Comparison of ENCODE assay signal across 13 mouse cellular contexts in the genomic region with DNA sequence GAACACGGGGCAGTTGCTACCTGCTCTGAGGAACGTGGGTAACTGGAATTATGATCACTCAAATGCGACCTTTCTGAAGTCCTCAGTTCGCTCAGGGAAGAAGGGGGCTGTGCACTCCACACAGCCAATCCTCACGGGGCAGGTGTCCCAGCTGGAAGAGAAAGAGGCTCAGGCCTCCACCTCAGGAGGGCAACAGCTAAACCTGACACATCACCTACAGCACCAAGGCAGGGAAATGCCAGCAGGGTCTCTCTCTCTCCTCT.
DNase-seq lines count a peak whose midpoint lies in the region; ATAC-seq and TF ChIP-seq lines count a peak whose summit lies in the region.
"Had no signal": no experiment of that assay in that cellular context is flagged by ENCODE, and none has a peak within 500 bp of the region (broad histone marks: within the 10 kb centered on the region; RNA-seq: fewer than 3 reads in every experiment).

No protein-coding gene starts in this region.

- WGBS in forebrain, embryonic 12.5 days: 48% methylated on average over 5 of the region's 5 CpGs
- 51% methylated on average over 5 of the region's 5 CpGs for WGBS in forebrain, postnatal 0 days
- WGBS in kidney, embryonic 14.5 days: 52% methylated on average over 5 of the region's 5 CpGs
- WGBS in embryonic facial prominence, embryonic 12.5 days: 41% methylated on average over 5 of the region's 5 CpGs

- no peak for DNase-seq in forebrain, postnatal 0 days
- DNase-seq in kidney, adult 9 months: no peak
- no peak for DNase-seq in adrenal gland, postnatal 10 days
- no peak for DNase-seq in gastrocnemius, postnatal 14 days
- DNase-seq: adrenal gland, adult 8-10 months; kidney, adult 11 months; layer of hippocampus, postnatal 36 days; lung, adult 2 months; retina, postnatal 1 day had no signal

- H3K9me3 ChIP-seq in forebrain, embryonic 12.5 days: no peaks in the 10 kb centered on the region
- H3K9me3 ChIP-seq in forebrain, postnatal 0 days (ENCODE audit: low read length): no peaks in the 10 kb centered on the region
- H3K9me3 ChIP-seq in kidney, embryonic 14.5 days (ENCODE audit: control insufficient read depth, low read length): no peaks in the 10 kb centered on the region
- H3K9me3 ChIP-seq in embryonic facial prominence, embryonic 12.5 days: no peaks in the 10 kb centered on the region

- peak overlapping the region; percentile 92; the same call in 1 of the 2 replicates for H3K27ac ChIP-seq in forebrain, embryonic 12.5 days
- H3K27ac ChIP-seq in forebrain, postnatal 0 days (ENCODE audit: low read depth, low read length): no peak overlapping the region
- peak overlapping the region; percentile 91 for H3K27ac ChIP-seq in kidney, embryonic 14.5 days (ENCODE audit: low read depth, low read length)
- H3K27ac ChIP-seq in embryonic facial prominence, embryonic 12.5 days: peak overlapping the region; percentile 92

- no peak overlapping the region for H3K4me3 ChIP-seq in forebrain, embryonic 12.5 days (replicated peaks)
- no peak overlapping the region for H3K4me3 ChIP-seq in forebrain, postnatal 0 days (ENCODE audit: low read depth, low read length)
- no peak overlapping the region for H3K4me3 ChIP-seq in kidney, embryonic 14.5 days (ENCODE audit: low read length)
- no peak overlapping the region for H3K4me3 ChIP-seq in embryonic facial prominence, embryonic 12.5 days

- H3K36me3 ChIP-seq in forebrain, embryonic 12.5 days (replicated peaks): no peaks in the 10 kb centered on the region
- H3K36me3 ChIP-seq in forebrain, postnatal 0 days (ENCODE audit: insufficient read depth): no peaks in the 10 kb centered on the region
- no peaks in the 10 kb centered on the region for H3K36me3 ChIP-seq in kidney, embryonic 14.5 days (ENCODE audit: control insufficient read depth, insufficient read depth, low read length)
- H3K36me3 ChIP-seq in embryonic facial prominence, embryonic 12.5 days: no peaks in the 10 kb centered on the region

- H3K4me2 ChIP-seq in forebrain, embryonic 12.5 days: no peak overlapping the region
- no peak overlapping the region for H3K4me2 ChIP-seq in forebrain, postnatal 0 days (ENCODE audit: low read depth)
- no peak overlapping the region for H3K4me2 ChIP-seq in kidney, embryonic 14.5 days (replicated peaks; ENCODE audit: low read depth, low read length)
- H3K4me2 ChIP-seq in embryonic facial prominence, embryonic 12.5 days (replicated peaks): no peak overlapping the region

- no peak overlapping the region for H3K9ac ChIP-seq in forebrain, embryonic 12.5 days
- H3K9ac ChIP-seq in forebrain, postnatal 0 days: no peak overlapping the region
- no peak overlapping the region for H3K9ac ChIP-seq in kidney, embryonic 14.5 days (ENCODE audit: low read depth, low read length)
- H3K9ac ChIP-seq in embryonic facial prominence, embryonic 12.5 days: no peak overlapping the region

- ATAC-seq in forebrain, embryonic 12.5 days (ENCODE audit: low FRiP score): no peak
- no peak for ATAC-seq in forebrain, postnatal 0 days
- ATAC-seq in kidney, embryonic 14.5 days (ENCODE audit: low FRiP score, low TSS enrichment): no peak
- ATAC-seq in embryonic facial prominence, embryonic 12.5 days (ENCODE audit: insufficient number of reproducible peaks, insufficient read depth, low FRiP score, low TSS enrichment): no peak
- peak; percentile 32; the same call in 1 of the 2 replicates for ATAC-seq in megakaryocyte progenitor cell, adult 5-6 weeks (replicated peaks; ENCODE audit: poor library complexity)

- no peak for TF ChIP-seq CTCF in forebrain, postnatal 0 days (IDR thresholded peaks at IDR 0.05; ENCODE audit: low read depth)

- peaks cover 36% of the 10 kb centered on the region for H3K4me1 ChIP-seq in forebrain, embryonic 12.5 days
- H3K4me1 ChIP-seq in forebrain, postnatal 0 days (ENCODE audit: insufficient read depth): peaks cover 9% of the 10 kb centered on the region; the same call in 1 of the 2 replicates
- H3K4me1 ChIP-seq in kidney, embryonic 14.5 days (ENCODE audit: control insufficient read depth, insufficient read depth, low read length): peaks cover 38% of the 10 kb centered on the region
- peaks cover 59% of the 10 kb centered on the region for H3K4me1 ChIP-seq in embryonic facial prominence, embryonic 12.5 days

- intact Hi-C loops in gastrocnemius, postnatal 14 days (cut with DNase I; ENCODE audit: low total_unique reads): loop anchor here (10.0 kb wide), 2 partner anchors 89 to 111 kb away; a partner anchor contains a TSS

- no peaks in the 10 kb centered on the region for H3K27me3 ChIP-seq in forebrain, embryonic 12.5 days
- no peaks in the 10 kb centered on the region for H3K27me3 ChIP-seq in forebrain, postnatal 0 days (ENCODE audit: insufficient read depth, low read length)
- H3K27me3 ChIP-seq in kidney, embryonic 14.5 days (ENCODE audit: control insufficient read depth, insufficient read depth, low read length): no peaks in the 10 kb centered on the region
- no peaks in the 10 kb centered on the region for H3K27me3 ChIP-seq in embryonic facial prominence, embryonic 12.5 days
